Mouse (Mus musculus) bone marrow, adult 2 months (tissue): ENCODE measurements around the gene Aanat.

Source experiments
- CTCF ChIP-seq: fragments of 200-500 bp; IDR thresholded peaks from 2 replicates; pipeline ENCODE4 v1.5.1; 2011; ENCODE audit warnings: low read length, control low read depth; ENCODE audit not compliant: control insufficient read depth, insufficient read depth
- POLR2A ChIP-seq: fragments of 200-500 bp; IDR thresholded peaks from 2 replicates; pipeline ENCODE4 v1.6.1; 2011; ENCODE audit warnings: low read depth, mild to moderate bottlenecking, control low read depth, low read length, borderline replicate concordance; ENCODE audit not compliant: control insufficient read depth

DNA sequence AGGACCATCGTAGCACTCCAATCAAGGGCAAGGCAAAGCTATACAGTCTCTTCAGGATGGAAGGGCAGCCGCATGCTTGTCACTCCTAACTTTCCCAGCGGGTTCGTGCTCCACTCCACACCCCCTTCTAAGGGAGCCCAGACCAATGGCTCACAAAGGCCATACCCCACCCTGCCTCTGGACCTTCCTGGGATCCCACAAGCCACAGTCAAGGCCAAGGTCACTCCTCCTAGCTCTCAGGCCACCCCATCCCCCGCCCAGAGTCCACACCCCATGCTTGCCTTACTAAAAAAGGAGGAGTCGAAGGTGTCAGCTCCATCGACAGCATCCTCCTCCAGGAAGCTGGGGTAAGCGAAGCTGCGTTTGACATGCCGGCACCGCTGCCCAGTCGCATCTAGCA lies 17.9 kb downstream of the Aanat start:
- TF ChIP-seq POLR2A (no peak), CTCF (no peak)
